Comparison of ENCODE assay signal across 8 mouse cellular contexts in the genomic region with DNA sequence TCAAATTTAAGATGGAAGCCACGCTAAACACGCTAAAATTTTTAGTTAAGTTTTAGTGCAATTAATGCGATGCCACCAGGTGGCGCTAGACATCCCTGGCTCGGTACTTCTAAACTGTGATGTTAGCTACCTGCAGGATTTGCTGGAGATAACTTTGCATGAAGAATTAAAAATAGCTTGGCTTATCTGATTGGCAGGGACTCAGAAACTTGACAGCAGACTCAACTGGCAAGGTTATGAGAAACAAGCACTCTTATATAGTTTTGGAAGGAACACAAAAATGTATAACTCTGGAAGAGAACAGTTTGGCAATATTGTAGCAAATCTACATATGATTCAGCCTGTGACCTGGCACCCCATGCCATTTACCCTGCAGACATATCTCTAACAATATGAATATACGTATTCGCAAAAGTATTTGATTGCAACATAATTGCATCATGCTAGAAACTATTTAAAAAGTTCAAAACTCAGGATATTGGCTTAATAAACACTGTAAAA. TPM values are rescaled to one million over a fixed set of nuclear protein-coding genes. Genes with fewer than 3 reads are reported as not detected.
DNase-seq lines count a peak whose midpoint lies in the region; ATAC-seq and TF ChIP-seq lines count a peak whose summit lies in the region.

No protein-coding gene starts in this region.

- no peak overlapping the region for H3ac ChIP-seq in C2C12 (ENCODE audit: control insufficient read depth, insufficient read length, low read depth)

- no peak overlapping the region for H3K27ac ChIP-seq in liver, embryonic 11.5 days (ENCODE audit: low read depth, low read length)

- H3K79me3 ChIP-seq in C2C12 (ENCODE audit: low read depth), result no peaks in the 10 kb centered on the region

- H3K9me3 ChIP-seq in E14TG2a.4 (ENCODE audit: low read length), result no peaks in the 10 kb centered on the region
- H3K9me3 ChIP-seq in liver, embryonic 11.5 days (ENCODE audit: control insufficient read depth, low read length), result no peaks in the 10 kb centered on the region

- no peaks in the 10 kb centered on the region for H3K36me3 ChIP-seq in C2C12 (ENCODE audit: control insufficient read depth, insufficient read depth)
- no peaks in the 10 kb centered on the region for H3K36me3 ChIP-seq in E14TG2a.4 (ENCODE audit: insufficient read depth, low read length)
- H3K36me3 ChIP-seq in liver, embryonic 11.5 days (ENCODE audit: control insufficient read depth, insufficient read depth, low read length), result 0 out of 2 replicates have a peak, but pooled peaks cover 2% of the 10 kb centered on the region

- H3K4me2 ChIP-seq in liver, embryonic 11.5 days, result 0 out of 2 replicates have a peak overlapping the region, but pooled peaks have one; percentile 28

- no peak for TF ChIP-seq CTCF in C2C12 (IDR thresholded peaks at IDR 0.05; ENCODE audit: control insufficient read depth, insufficient read depth, insufficient read length)
- peak; percentile 90 for TF ChIP-seq CTCF in E14TG2a.4 (conservative IDR thresholded peaks at IDR 0.05; ENCODE audit: low read length)

- no peaks in the 10 kb centered on the region for H3K79me2 ChIP-seq in C2C12 (ENCODE audit: control insufficient read depth, insufficient read depth)

- H3K4me1 ChIP-seq in E14TG2a.4 (replicated peaks; ENCODE audit: low read depth, low read length), result peaks cover 57% of the 10 kb centered on the region
- H3K4me1 ChIP-seq in liver, embryonic 11.5 days (replicated peaks; ENCODE audit: control insufficient read depth, insufficient read depth, low read length), result no peaks in the 10 kb centered on the region

- 25% methylated on average over 7 of the region's 7 CpGs for WGBS in liver, embryonic 11.5 days

- DNase-seq in c-Kit-positive CD71-positive TER-119-positive erythroid progenitor cells, embryonic 14.5 days (ENCODE audit: low spot score), result peak; percentile 56
- DNase-seq in frontal cortex, postnatal 36 days (ENCODE audit: low spot score in 2 of 2), result peak; percentile 50 to 67
- peak; percentile 68 for DNase-seq in kidney, adult 18-20 months
- no peak for DNase-seq in liver, embryonic 11.5 days (ENCODE audit: low spot score)
- DNase-seq in retina, postnatal 7 days (ENCODE audit: low read depth, low spot score), result peak; percentile 35
- no peak for DNase-seq in ovary, postnatal 36 days (ENCODE audit: low spot score)

- no peak overlapping the region for H3K9ac ChIP-seq in liver, embryonic 11.5 days (ENCODE audit: low read depth, low read length)

- no peaks in the 10 kb centered on the region for H3K27me3 ChIP-seq in C2C12 (ENCODE audit: control insufficient read depth, insufficient read depth, insufficient read length)
- H3K27me3 ChIP-seq in E14TG2a.4 (ENCODE audit: insufficient read depth, low read length), result no peaks in the 10 kb centered on the region
- H3K27me3 ChIP-seq in liver, embryonic 11.5 days (replicated peaks; ENCODE audit: control insufficient read depth, insufficient read depth, low read length), result no peaks in the 10 kb centered on the region

- no peak for ATAC-seq in liver, embryonic 11.5 days (replicated peaks; ENCODE audit: low FRiP score)

- H3K4me3 ChIP-seq in C2C12 (ENCODE audit: insufficient read depth, poor library complexity, severe bottlenecking), result no peak overlapping the region
- no peak overlapping the region for H3K4me3 ChIP-seq in E14TG2a.4 (replicated peaks; ENCODE audit: low read length)
- H3K4me3 ChIP-seq in liver, embryonic 11.5 days (ENCODE audit: low read depth, low read length), result no peak overlapping the region

TF ChIP-seq in C2C12, 6 proteins besides CTCF, POLR2A, EP300 and RAD21:
- peak; percentile 98 for TF ChIP-seq CEBPB (IDR thresholded peaks at IDR 0.05; ENCODE audit: low read depth)
- TF ChIP-seq MAX (IDR thresholded peaks at IDR 0.05), result no peak
- no peak for TF ChIP-seq MYOD1 (IDR thresholded peaks at IDR 0.05; ENCODE audit: control insufficient read depth, insufficient read length, low read depth)
- TF ChIP-seq USF1 (IDR thresholded peaks at IDR 0.05; ENCODE audit: low read depth), result no peak
- no peak for TF ChIP-seq MYOG (IDR thresholded peaks at IDR 0.05; ENCODE audit: control insufficient read depth, extremely low read depth, insufficient read length)

RNA-seq across cellular contexts. Expression of gene Alyref2, which starts 32.9 kb away (rescaled TPM):
- 3.6 TPM for polyA plus RNA-seq in C2C12 (2012; fragmentation: generic; extraction: Trizol)
- polyA plus RNA-seq in liver, embryonic 11.5 days (2014; fragmentation: Nextera tagmentation; extraction: Ambion mirVana), result 7.8 and 8.3 TPM in 2 replicates

RNA-seq across cellular contexts. Expression of gene F11r, which starts 33.1 kb away (rescaled TPM):
- polyA plus RNA-seq in C2C12 (2012; fragmentation: generic; extraction: Trizol), result 3.6 TPM
- polyA plus RNA-seq in liver, embryonic 11.5 days (2014; fragmentation: Nextera tagmentation; extraction: Ambion mirVana), result 42.0 and 47.8 TPM in 2 replicates

RNA-seq across cellular contexts. Expression of gene Tstd1, which starts 51.7 kb away (rescaled TPM):
- polyA plus RNA-seq in C2C12 (2012; fragmentation: generic; extraction: Trizol), result 0.66 TPM
- polyA plus RNA-seq in liver, embryonic 11.5 days (2014; fragmentation: Nextera tagmentation; extraction: Ambion mirVana), result 1.6 and 1.7 TPM in 2 replicates

RNA-seq across cellular contexts. Expression of gene Usf1, which starts 59.3 kb away (rescaled TPM):
- polyA plus RNA-seq in C2C12 (2012; fragmentation: generic; extraction: Trizol), result 70.1 TPM
- polyA plus RNA-seq in liver, embryonic 11.5 days (2014; fragmentation: Nextera tagmentation; extraction: Ambion mirVana), result 51.0 and 53.2 TPM in 2 replicates

Comparison
In these comparisons a context has a peak if more than half of its experiments do, and no peak if none do; other contexts are left out.
1. DNase-seq: peak in c-Kit-positive CD71-positive TER-119-positive erythroid progenitor cells, embryonic 14.5 days (single experiment), frontal cortex, postnatal 36 days (2 of 2), kidney, adult 18-20 months (single experiment) and retina, postnatal 7 days (single experiment); none in liver, embryonic 11.5 days (single experiment) and ovary, postnatal 36 days (single experiment).